Mouse (Mus musculus) brain, adult 2 months (tissue): ENCODE data around the gene Fam184a.
"Not testable (repeated sequence)": the region's sequence is repeated elsewhere in the genome, so short reads cannot be mapped to it uniquely, and the experiment has no call there.

ENCODE experiments used
- DNase-seq: peaks from one replicate; pipeline ENCODE4 v3.0.0; 2011; ENCODE audit warnings: low read depth, low spot score

Gene Fam184a

GRCm38 (mm10) chr10:53691263-53691662, 59.7 kb downstream of the Fam184a start:
- DNase-seq, result no peak

DNA sequence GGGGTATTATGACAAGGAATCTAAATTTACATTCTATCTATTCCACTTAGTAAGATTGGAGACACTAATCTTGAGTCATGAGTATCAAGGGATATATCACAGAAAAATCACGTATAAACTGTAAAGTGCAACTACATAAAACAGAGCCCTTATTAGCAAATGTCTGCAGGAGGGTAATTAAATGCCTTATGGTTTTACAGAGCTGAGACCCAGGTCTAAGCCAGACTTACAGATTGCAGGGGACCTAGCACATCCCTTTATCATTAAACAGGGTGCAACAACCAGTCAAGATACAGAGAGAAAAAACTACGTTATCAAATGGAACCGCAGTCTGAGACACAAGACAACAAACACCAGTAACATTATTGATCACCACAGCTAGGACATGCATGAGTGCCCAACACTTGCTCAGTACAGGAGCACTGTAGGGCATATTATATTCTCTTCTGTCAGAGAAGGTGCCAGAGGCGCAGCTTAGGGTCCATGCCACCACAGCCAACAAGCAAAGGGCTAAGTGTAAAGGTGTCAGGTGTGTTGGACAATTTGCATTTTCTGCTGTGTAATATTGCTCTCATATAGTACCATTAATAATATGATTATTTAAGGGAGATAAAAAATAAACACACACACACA, 61.9 kb downstream of the Fam184a start:
- no peak for DNase-seq

DNA sequence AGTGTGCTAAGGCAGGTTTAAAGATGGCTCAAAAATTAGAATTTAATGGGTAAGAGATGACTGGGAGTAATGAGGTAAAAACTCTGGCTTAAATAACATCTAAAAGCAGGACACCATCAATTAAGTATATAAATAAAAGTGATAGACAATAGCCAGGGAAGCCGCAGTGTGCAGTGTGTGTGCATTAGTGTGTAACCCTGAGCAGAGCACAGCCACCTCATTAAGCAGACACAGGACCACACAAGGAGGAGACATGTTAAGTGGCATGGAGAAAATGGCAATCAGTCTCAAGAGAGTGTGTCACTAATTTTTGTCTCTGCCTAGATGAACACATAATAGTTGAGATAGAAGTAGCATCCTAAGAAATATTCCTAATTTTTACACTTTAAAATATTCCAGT, 62.4 kb downstream of the Fam184a start:
- no peak for DNase-seq

DNA sequence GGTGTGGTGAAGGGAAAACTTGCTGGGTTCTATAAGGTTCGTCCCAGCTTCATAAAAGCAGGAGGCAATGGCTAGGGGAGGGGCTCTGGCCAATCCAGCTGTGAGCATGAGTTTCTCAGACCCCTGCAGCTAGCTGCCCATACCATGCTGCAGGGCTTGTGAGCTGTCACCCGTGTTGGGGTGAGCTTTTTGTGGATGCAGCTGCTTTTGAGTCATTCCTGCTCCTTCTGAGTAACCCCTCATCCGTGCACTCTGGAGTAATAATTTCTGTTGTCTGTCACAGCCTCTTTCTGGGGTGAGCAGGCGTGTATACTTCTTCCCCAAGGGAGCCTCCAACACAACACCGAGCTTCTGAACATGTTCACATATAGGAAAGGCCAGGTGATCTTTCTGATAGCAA, 63.0 kb downstream of the Fam184a start:
- peak; percentile 74 for DNase-seq

GRCm38 (mm10) chr10:53685806-53686205, 65.1 kb downstream of the Fam184a start:
- no peak for DNase-seq

DNA sequence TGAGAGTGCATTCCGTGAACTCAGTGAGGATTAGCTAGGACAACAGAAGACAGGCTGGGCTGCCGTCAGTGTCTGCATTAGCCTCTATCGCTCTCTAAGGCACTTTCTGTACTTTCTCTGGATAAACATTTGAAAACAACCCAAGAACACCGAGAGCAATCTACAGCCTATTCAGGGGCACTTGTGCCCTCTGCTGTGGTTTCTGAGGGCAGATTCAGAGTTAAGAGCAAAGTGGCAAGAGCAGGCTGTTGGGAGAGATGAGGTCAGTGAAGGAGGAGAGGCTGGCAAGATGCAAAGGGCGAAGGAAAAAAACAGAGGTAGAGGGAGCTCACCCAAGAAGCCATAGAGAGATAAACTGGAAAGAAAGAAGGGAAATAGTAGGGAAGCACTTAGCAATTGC, 67.7 kb downstream of the Fam184a start:
- no peak for DNase-seq

GRCm38 (mm10) chr10:53679690-53680557, 71.0 kb downstream of the Fam184a start:
- no peak for DNase-seq

DNA sequence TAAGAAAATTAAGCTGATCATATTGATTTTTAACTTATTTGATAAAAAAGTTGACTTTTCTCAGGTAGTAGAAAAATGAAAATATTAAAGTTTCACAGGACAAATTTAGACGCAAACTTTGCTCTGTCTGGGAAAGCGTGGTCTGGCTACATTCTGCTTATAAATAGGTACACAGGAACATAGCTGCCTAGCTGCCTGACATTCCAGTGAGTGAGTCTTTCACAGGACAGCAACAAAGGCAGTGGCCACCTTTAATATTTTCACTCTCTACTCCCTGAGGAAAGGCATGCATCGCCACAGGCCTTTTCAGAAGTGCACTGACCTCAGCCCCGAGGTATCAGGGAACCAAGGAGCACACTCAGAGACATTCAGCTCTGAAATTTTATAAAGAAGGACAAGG, 89.1 kb downstream of the Fam184a start:
- DNase-seq, result no peak

- DNase-seq, result not testable (repeated sequence)
Observed at GRCm38 (mm10) chr10:53654239-53654638, 96.7 kb downstream of the Fam184a start.

DNA sequence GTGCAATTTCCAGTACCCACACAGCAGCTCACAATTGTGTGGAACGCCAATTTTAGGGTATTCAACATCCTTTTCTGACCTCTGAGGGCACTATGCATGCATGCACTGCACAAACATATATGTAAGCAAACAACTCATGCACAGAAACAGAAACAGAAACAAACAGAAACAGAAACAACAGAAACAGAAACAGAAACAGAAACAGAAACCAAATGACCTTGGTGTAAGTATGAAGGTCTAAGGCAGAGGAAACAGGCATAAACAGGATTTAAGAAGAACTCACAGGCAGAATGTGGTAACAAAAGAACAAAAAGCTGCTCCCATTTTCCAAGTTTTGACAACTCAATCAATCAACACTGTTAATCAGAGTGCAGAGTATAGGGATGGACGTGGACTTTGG, 100.2 kb downstream of the Fam184a start:
- DNase-seq, result no peak

DNA sequence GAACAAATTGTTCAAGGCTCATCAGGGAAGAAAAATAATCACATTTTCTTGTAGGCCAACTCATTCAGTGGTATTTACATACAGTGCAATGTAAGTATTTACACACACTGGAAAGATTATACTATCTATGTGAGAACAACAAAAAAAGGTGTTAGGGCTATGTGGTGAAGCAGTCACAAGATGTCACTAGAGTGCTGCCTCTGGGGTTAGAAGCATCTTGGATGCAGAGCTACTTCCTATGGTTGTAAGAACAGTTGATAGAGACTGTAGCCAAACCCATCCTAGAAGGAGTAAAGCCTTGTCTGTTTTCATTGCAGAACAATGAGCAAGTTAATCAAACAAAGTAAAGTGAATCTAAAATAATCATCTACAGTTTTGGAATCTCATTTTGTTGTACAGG, 109.4 kb downstream of the Fam184a start:
- peak; percentile 88 for DNase-seq

- no peak for DNase-seq
Observed at GRCm38 (mm10) chr10:53635246-53635971, 115.5 kb downstream of the Fam184a start.

GRCm38 (mm10) chr10:53634160-53634559, 116.8 kb downstream of the Fam184a start:
- DNase-seq, result no peak

DNA sequence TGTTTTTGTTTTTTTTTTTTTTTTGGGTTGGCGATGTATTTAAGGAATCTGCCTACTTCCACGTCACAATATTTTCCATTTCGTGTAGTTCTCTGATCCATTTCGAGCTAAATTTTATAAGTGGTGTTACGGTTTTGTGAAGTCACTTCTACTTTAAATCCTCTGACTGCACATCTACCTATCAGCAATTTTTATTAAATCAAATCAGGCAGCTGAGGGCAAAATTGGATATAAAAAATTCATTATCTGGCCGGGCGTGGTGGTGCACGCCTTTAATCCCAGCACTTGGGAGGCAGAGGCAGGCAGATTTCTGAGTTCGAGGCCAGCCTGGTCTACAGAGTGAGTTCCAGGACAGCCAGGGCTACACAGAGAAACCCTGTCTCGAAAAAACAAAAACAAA, 120.6 kb downstream of the Fam184a start, which contains the start of gene Mcm9:
Gene Mcm9 (minus strand): TSS at position 101 of the 400 bp plus-strand sequence.
- not testable (repeated sequence) for DNase-seq

DNA sequence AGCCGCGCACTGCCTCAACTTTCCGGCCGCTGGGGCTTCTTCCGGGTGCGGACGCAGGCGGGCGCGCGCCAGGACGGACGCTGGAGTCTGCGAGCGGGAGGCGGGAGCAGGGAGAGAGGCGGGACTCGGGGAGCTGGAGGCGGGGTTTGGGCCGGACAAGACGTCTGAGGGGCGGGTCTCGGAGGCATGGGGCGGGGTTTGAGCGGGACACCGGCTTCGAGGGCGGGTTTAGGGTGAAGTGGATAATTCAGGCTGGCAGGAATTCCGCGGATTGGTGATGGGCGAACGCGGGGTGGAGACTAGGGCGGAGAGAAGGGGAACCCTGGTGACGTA, 121.0 kb downstream of the Fam184a start:
- peak; percentile 100 for DNase-seq

DNA sequence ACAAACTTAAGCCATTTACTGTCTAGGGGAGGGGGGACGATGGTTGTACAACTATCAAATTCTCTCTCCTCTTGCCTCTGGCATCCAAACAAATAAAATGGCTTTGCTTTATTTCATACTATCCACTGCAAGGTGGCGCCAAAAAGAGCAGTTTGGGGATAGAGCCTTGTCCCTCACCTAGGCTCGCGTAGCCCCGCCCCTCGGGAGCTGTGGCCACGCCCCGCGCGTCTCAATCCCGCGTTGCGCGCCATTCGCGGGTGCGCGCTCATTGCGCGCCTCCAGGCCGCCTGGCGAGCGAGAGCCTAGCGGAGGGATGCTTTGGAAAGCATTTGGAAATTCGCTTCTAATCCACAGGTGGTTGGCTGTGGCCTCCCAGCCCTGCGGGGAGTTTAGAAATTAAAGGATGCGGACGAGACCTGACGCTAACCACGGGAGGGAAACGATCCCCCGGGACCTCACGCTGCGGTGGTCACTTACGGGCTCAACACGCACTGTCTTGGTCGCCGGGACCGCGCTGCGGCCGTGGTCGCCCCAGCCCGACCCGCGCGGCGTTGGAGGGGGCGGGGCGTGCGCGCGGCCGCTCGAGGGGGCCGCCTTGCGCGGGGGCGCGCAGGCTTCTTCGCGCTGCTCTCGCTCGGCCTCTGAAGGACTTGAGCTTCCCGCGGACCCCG, 121.5 kb downstream of the Fam184a start:
- DNase-seq, result peak; percentile 97

DNA sequence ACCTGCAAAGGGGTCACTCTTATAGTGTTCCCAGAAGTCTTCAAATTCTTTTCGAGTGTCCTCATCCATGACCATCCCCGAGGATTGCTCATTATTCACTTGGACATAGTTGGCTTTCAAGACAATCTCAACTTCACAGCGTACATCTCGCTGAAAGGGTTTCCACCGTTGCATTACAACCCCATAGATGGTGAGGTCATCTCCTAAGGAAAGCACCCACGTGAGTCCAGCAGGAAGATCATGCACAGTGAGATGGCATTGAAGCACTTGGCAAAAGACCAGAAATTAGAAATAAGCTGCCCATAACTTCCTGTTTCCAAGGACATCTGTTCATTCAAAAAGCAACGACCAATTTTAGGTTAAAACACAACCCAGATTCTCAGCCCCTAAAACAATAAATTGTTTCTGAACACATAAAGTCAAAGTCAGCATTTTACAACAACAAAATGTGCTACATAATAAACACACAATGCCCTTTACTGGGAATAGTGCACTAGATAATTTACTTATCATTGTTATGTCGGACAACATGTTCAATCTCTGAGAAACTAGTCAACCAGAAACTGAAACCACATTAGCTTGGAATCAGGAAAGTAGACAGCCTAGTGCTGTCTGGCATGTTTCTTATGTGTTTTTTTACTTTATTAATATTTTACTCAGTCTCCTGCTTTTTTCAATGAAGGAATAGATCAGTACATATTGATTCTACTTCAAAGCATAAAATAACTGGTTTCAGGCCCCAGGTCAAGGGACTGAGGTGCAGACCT, 134.9 kb downstream of the Fam184a start:
- DNase-seq, result peak; percentile 22

- peak; percentile 12 for DNase-seq
Observed at GRCm38 (mm10) chr10:53613955-53614354, 137.0 kb downstream of the Fam184a start.

GRCm38 (mm10) chr10:53612172-53612571, 138.8 kb downstream of the Fam184a start:
- peak; percentile 98 for DNase-seq

- no peak for DNase-seq
Observed at GRCm38 (mm10) chr10:53608274-53608673, 142.6 kb downstream of the Fam184a start.

GRCm38 (mm10) chr10:53605328-53605727, 145.6 kb downstream of the Fam184a start:
- peak; percentile 16 for DNase-seq
